Mouse (Mus musculus): ENCODE data around the gene Smg1.

The Smg1 gene

DNA sequence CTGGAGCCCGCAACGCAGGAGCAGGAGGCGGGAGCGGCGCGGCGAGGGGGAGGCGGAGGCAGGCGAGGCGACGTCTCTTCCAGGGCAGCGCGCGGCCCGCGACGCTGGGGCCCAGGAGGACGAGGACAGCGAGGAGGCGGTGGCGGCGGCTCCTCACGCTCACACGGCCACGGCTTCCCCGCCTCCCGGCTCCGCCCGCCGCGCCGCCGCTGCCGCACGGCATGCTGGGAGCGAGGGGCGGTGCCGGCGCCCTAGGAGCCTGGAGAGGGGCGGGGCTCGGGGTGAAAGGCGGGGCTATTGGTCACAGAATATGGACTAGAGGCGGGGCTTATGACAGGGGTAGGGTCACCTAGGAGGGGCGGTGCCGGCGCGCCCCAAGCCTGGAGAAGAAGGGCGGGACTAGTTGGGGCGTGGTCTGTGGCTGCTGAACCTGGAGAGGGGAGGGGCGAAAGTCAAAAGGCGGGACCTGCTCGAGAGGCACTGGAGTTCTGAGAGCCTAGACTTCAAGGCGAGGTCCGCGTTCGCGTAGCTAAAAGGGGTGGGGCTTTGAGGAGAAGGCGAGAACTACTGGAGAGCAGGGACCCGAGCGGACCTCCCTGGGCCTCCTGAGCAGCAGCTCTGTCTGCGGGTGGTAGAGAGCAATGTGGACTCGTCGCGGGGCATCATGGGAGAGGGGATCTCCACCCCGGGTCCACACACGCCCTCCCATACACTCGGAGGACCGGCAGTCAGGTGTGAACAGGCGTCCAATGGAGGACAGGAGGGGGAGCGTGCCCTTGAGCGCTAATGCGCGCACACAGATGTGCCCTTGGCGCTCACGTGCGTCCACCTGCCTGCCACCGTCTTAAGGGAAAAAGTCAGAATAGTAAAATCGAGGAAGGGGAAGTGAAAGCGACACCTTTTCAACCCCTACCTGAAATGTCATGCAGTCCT, at the start of gene Smg1:
Smg1 (minus strand) TSS at position 218 of the 933 bp plus-strand sequence.
- 2% methylated on average over 74 of the region's 79 CpGs for WGBS

DNA sequence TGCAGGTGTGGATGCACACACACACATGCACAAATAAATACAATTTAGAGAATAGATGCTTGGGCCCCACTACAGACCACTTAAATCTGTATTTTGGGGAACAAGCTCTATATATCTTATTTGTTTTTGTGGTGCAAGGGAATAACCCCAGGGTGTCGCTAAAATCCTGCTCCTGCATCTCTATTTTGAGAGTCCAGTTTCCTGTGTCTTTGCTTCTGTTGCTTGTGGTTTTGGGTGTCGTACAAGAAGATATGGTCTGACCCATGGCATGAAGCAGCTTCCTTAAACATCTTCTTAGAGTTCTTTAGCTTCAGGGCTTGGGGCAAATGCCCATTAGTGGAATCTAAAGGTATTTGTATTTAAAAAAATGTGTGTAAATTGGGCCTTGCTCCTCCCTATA, 39.7 kb upstream of the Smg1 start:
- 83% methylated on average over 2 of the region's 2 CpGs for WGBS

DNA sequence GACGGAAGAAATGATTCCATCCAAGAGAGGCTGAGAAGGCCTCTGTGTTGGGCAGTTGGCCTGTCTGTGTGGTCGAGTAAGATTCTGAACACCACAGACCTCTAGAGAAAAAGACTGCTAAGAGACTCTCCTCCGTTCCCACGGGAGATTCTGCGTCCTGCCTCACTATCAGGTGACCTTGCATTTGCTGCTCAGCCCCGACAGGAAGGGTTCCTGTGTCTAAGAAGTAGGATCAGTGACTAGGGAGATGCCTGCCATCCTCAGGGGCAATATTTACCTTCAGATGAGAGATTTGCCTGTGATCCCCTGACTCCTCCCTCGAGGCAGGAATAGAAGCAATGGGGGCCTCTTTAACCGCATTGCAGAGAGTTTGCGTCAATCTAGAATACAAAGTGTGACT, 39.1 kb upstream of the Smg1 start:
- 84% methylated on average over 9 of the region's 9 CpGs for WGBS

DNA sequence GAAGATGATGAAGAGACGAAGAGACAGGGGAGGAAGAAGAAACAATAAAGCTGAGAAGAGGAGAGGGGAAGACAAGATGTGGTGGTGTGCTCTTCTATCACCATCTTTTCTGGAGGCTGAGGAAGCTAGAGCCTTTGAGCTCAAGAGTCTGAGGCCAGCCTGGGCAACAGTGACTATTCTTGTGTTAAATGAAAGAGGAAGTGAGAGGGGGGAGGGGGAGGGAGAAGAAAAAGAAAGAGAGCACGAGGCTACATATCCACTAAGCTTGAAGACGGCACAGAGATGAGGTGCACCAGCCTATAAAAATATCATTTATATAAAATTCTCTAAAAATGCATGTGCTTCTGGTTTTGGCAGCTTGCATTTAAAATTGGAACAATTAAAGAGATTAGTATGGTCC, 36.1 kb upstream of the Smg1 start:
- 36% methylated on average over 3 of the region's 3 CpGs for WGBS

DNA sequence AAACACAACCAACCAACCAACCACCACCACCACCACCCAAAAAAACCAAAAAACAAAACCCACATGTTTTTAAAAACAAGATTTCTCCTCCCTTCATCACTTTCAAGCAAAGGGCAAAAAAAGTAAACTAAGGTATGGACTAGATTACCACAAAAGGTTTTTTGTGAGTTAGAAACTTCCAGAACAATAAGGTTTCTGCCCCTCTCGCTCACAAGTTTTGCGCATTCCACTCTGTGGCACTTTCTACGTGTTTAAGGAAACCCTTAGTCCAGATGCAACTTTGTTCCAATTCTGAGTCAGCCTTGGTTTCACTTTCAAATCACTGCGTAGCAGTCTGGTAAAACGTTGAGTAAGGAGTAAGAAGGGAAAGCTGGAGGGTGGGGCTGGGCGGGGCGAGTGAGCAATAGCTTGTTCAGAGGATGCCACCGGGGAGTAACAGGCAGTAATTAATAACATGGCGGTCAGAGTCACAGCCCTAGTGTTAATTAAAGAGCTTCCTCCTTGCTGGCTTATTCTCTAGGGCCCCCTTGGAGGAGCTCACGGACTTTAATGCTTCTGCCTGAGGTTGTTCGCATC, 34.0 kb upstream of the Smg1 start:
- WGBS, result 43% methylated on average over 11 of the region's 11 CpGs

DNA sequence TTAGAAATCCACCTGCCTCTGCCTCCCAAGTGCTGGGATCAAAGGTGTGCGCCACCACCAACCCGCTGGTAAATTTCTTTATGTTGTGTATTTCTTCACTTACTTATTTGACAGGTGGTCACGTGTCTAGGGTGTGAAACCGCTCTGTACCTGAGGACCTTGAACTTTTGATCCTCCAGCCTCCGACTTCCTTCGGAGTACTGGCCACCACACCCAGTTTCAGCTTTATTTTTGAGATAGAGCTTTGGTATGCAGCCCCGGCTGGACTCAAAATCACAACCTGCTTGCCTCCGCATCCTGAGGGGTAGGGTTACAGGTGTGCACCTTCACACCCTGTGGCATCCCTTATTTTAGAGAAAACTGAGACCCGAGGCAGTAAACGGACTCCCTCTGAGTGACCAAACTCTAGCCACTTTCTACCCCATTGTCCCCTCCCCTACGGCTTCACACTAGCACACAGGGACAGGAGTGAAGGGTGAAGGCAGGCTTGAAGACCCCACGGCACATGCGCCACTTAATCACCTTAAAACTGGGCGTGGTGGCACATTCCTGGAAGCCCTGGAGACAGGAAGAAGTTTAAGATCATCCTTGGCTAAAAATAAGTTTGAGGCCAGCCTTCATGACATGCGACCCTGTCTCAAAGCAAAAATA, 33.3 kb upstream of the Smg1 start:
- 89% methylated on average over 15 of the region's 15 CpGs for WGBS

DNA sequence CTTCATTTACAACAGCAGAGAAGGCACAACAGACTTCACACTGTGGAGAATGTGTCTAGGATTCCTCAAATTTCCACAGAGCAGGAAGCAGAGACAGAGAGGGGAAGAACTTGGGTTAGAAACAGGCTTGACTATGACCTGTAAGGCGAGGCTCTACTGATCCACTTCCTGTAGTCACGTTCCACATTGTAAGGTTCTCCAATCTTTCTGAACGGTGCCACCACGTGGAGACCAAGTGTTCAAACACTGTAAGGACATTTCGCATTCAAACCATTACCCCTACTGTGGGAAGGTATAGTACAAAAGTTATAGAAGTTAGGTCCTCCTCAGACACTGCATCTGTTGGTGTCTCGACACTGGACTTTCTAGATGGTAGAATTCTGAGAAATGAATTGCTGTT, 31.8 kb upstream of the Smg1 start:
- WGBS, result 69% methylated on average over 6 of the region's 6 CpGs

DNA sequence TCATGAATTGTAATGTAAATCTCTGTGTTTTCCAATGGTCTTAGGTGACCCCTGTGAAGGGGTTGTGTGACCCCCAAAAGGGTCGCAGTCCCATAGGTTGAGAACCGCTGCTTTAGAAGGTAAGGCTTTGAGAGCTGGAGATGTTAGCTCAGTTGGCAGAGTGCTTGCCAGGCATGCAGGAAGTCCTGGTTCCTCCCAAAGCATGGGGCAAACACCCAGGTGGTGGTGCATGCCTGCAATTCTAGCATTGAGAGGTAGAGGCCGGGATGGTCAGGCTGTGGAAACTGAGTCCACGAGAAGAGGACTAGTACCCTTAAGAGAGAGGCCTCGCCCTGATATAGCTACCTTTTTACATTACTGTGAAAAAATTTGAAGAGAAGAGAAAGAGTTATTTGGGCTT, 31.4 kb upstream of the Smg1 start:
- WGBS, result 94% methylated on average over 5 of the region's 5 CpGs

DNA sequence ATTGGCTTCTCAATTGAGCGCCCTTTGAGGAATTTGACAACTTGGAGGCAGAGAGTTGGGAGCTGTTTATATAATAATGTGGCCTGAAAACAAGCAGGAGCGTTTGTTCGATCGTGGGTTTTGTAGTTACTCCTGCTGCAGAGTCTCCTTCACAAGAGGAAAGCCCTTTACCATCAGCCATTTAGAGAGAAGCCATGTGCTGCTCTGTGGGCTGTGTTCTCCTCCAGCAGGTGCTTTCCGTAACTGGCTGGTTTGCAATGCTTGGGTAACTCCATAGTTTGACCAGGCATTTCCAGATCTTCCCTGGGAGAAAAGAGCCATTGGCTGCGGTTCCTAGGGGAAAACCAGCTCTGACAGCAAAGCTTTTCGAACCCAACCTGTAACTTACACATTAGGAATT, 30.7 kb upstream of the Smg1 start:
- 85% methylated on average over 7 of the region's 7 CpGs for WGBS

DNA sequence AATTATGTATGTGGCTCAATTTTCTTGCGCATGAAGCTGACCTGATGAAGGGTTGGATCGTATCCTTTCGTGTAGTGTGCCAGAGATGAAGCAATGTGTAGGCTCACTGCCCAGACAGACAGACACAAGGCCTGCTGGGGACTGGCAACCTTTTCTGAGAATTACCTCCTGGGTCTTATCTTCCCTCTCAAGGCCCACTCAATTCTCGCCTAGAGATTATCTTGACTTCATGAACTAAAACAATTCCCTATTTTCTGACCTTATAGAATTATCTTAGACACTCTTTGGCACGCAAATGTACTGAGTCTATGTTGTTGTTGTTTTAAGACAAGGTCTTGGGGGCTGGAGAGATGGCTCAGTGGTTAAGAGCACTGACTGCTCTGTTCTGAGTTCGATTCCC, 22.6 kb upstream of the Smg1 start:
- 90% methylated on average over 6 of the region's 6 CpGs for WGBS

DNA sequence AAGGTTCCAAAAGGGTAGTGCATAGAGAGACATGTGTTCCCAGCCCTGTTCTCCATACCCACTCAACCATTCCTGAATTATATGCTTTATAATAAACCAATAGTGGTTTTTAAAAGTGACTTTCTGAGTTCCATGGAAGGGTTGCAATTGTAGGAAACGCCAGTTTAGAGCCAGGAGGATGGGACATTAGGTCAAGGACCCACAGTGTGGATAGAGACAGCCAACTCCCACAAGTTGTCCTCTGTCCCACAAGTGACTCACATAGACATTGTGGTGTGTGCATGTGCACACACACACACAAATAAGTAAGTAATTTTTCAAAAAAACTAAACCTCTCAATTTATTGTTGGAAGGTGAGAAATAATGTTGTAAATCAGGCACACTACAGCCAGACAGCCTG, 20.1 kb upstream of the Smg1 start:
- WGBS, result 84% methylated on average over 1 of the region's 1 CpGs

DNA sequence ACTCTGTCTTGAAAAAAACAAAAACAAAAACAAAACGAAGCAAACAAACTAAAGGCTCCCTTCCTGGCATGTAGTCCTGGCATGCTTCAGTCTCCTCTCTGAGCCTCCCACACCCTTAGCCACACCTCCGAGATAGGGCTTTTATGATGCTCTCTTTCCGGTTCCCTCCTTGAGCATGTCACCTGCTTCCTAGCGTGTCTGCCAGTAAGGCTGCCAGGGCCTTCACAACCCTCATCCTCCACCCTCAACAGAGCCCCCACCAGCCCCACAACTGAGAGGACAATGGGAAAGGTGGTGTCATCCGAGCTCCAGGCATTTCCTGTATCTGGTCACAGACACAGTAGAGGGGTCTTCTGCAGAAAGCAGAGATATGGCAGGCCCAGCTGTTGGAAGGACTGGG, 18.9 kb upstream of the Smg1 start:
- WGBS, result 71% methylated on average over 5 of the region's 5 CpGs

DNA sequence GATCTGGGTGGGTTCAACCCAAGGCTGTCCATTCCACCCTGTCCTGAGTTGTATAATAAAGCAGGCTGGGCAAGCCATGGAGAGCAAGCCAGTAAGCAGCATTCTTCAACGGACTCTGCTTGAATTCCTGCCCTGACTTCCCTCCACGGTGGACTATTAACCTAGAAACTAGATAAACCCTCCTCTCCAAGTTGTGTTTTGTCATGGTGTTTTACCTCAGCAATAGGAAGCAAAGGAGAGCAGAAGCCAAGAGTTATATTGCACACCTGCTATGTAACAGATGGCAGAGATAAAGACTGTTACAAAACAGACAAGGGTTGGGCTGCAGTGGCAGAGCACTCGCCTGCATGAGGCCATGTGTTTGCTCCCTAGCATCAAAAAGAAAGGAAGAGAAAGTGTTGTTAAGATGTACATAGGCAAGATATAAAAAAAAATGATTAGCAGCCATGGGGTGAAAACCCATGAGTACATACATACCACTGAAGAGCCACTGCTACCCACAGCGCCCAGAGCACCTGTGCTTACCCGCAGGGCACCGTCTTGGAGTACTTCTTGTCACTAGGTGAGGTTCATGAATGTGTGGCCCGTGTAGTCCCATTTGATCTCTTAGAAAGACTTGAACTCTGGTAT, 16.3 kb upstream of the Smg1 start:
- 86% methylated on average over 7 of the region's 7 CpGs for WGBS

DNA sequence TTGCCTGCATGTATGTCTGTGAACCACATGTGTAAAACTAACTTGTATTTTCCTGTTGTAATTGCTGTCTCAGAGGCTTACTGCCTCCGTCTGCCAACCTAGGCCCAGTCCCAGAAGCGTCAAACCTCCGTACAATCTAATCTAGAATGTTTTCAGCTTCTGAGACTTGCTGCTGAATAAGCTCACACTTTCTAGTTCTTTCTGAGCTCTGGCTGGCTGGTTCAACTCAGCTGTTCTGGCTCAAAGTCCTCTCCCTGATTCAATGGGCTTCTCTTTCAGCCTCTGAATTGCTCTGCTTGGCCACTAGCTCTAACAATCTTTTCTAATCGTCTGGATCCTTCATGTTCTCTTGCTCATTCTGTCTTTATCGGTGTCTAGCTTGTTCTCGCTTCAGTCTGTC, 13.3 kb upstream of the Smg1 start:
- 51% methylated on average over 6 of the region's 6 CpGs for WGBS

DNA sequence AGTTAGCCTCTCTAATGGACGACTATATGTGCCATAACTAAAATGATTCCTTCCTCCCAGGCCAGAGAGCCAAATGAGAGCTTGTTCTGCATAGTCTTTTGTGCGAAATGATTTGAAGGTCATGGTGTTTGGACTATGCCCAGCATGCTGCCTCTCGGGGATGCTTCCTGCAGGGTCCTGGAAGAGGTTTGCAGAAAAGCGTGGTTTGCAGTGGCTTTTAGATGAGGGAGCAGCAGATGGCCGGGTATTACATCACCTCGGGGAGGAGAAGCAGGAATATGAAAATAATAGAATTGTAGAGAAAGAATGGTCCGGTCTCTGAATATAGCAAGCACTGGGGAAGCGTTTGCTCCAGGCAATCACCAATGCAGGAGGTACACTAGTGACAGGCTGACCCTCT, 11.0 kb upstream of the Smg1 start:
- 40% methylated on average over 8 of the region's 8 CpGs for WGBS

DNA sequence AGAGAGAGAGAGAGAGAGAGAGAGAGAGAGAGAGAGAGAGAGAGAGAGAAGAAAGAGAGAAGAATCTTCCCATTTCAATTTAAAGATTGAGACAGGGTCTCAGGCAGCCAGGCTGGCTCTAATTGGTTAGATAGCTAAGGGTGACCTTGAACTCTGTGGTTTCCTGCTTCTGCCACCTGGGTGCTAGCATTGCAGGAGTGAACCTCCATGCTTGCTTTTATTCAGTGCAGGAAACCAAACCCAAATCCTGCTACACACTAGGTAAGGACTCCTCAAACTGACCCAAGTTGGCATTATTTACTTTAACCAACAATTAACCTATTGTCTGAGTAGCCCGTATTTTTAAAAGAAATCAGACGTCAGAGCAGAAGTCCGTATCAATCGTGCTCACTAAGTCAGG, 10.5 kb upstream of the Smg1 start:
- WGBS, result 47% methylated on average over 4 of the region's 4 CpGs

DNA sequence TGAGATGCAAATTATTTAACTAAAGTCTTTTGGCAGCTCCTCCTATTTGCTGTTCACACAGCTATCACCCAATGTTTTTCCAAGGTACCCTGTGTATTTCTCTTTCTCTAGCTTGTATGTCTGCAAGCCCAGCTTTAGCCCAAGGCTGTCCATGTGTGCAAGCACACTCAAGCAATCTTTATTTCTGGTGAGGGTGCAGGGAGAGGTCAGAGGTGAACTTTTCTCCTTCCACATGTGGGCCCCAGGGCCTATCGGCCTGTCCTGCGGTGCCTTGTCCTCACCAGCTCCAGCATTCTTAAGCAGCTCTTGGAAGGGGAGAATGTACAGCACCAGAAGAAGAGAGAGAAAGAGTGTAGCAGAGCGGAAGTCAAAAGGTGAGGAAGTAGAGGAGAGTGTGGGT, 9.5 kb upstream of the Smg1 start:
- WGBS, result 92% methylated on average over 3 of the region's 3 CpGs

DNA sequence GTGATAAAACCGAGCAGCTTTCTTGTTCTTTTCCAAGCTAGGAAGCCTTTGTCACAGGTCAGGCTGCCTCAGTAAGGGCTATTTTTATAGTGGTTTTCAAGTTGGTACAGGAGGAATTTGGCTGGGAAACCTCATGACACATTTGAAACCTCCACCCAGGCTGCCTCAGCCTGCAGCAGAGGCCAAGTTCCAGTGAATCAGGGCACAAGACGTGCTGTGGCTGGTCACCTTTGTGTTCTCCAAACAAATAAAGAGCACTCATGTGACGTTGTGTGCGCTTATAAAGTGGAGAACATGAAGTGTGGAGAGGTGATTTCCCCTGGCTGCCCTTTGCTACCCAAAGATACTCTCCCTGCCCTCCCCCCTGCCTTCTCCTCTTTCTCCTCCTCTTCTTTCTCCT, 8.9 kb upstream of the Smg1 start:
- WGBS, result 44% methylated on average over 4 of the region's 4 CpGs

DNA sequence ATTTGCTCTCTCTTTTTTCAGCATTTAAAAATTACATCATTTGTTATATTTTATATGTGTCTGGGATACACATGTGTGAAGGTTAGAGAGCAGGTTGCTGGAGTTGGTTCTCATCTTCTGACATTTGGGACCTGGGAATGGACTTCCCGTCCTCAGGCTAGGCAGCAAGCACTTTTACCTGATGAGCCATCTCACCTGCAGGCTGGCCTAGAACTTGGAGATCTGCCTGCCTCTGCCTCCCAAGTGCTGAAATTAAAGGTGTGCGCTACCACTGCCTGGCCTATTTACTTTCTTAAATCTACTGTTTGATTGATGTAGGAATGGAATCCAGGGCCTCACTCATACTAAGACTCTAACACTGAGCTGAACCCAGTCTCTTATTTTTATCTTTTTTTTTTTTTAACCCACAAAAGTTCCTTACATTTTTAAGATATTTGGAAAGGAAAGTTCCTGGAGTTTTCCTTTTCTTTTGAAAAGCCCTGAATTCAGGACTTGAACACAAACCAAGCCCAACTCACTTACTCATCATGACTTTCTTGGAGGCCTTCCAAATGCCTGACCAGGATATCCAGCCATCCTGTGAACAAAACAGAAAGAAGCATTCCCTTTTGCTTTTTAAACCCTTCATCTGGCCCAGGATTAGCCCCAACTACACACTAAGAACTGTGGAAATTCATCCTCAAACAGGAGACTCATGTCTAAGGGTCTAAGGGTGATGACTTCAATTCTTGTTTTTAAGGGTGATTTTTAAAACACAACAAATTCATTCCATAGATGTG, 8.1 kb upstream of the Smg1 start:
- WGBS, result 95% methylated on average over 2 of the region's 2 CpGs

DNA sequence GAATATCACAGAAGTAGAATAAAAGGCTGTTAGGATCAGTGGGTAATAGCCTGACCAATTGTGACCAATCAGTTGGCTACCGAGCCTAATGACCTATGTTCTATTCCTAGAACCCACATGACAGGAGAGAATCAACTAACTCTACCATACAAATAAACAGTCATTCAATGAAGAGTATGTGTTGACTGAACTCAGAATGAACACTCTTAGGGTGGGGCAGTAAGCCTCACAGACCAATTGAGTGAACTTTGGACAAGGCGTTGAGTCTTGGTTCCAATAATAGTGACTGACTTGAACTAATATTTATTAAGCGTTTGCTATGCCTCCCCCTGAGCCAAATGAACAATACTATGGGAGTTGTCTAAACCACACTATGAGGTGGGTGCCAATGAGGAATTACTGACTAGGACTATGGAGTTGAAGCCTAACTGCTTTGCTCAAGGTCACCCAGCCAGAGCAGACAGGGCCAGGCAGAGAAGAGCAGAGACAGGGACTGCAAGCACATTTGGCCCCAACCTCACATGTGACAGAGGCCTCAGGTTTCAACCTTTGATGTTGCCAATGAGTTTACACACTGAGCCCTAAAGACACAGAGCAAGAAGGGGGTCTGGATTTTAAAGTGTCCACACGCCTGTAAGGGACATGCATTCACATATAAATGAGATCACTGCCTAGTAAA, 7.2 kb upstream of the Smg1 start:
- WGBS, result 92% methylated on average over 4 of the region's 4 CpGs

DNA sequence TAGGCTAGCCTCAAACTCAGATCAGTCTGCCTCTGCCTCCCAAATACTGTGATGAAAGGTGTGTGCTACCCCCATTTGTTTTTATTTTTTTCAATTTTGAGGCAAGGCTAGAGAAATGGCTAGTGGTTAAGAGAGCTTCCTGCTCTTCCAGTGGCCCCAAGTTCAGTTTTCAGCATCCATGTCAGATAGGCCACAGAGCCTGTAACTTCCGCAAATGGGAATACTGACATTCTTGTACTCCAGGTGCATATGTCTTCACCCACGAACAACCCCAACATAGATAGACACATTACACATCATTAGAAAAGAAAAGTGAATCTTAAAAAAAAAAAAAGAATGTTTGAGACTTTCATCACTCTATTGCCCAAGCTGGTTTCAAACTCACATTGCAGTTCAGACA, 6.1 kb upstream of the Smg1 start:
- 91% methylated on average over 2 of the region's 2 CpGs for WGBS
